Mouse (Mus musculus): ENCODE data around the gene 1190005I06Rik.

The 1190005I06Rik gene

GRCm38 (mm10) chr8:120572534-120572933 lies 74.9 kb downstream of the 1190005I06Rik start:
- DNase-seq: peak; percentile 54

GRCm38 (mm10) chr8:120571561-120571960 lies 75.9 kb downstream of the 1190005I06Rik start:
- no peak for DNase-seq

- DNase-seq: peak; percentile 66 to 77
Measured at GRCm38 (mm10) chr8:120569939-120570715, 77.3 kb downstream of the 1190005I06Rik start.

GRCm38 (mm10) chr8:120569123-120569522 lies 78.3 kb downstream of the 1190005I06Rik start:
- DNase-seq: no peak

GRCm38 (mm10) chr8:120568164-120568798 lies 79.2 kb downstream of the 1190005I06Rik start:
- no peak for DNase-seq

- no peak for DNase-seq
Measured at GRCm38 (mm10) chr8:120567731-120568130, 79.7 kb downstream of the 1190005I06Rik start.

- DNase-seq: no peak
Measured at GRCm38 (mm10) chr8:120566681-120567080, 80.8 kb downstream of the 1190005I06Rik start.

- no peak for DNase-seq
Measured at GRCm38 (mm10) chr8:120565151-120565711, 82.2 kb downstream of the 1190005I06Rik start.

- DNase-seq: peak; percentile 92 to 95
Measured at GRCm38 (mm10) chr8:120563851-120564837, 83.3 kb downstream of the 1190005I06Rik start.

- no peak for DNase-seq
Measured at GRCm38 (mm10) chr8:120563348-120563724, 84.1 kb downstream of the 1190005I06Rik start.

GRCm38 (mm10) chr8:120562680-120563347 lies 84.6 kb downstream of the 1190005I06Rik start:
- DNase-seq: no peak

- peak; percentile 52 to 64 for DNase-seq
Measured at GRCm38 (mm10) chr8:120561539-120562435, 85.6 kb downstream of the 1190005I06Rik start.

GRCm38 (mm10) chr8:120560535-120560934 lies 86.9 kb downstream of the 1190005I06Rik start:
- DNase-seq: no peak

GRCm38 (mm10) chr8:120559654-120560053 lies 87.8 kb downstream of the 1190005I06Rik start:
- no peak for DNase-seq
